Mouse (Mus musculus) forebrain, embryonic 14.5 days (tissue): ENCODE measurements at regions not wholly inside any gene's neighbourhood (a gene's known extent, or its start where the extent isn't known, plus 50 kb on each side); places are given as distances from the start of the nearest gene placed in this dataset.
A peak's percentile ranks its signal among the peaks of the same experiment; 100 is the strongest.

Source experiments
- ATAC-seq: fragments of 200-750 bp; cut with Nextera tagmentation; 2 replicates; pipeline ENCODE4 v1.8.0; 2017; ENCODE audit warnings: mild to moderate bottlenecking, moderate library complexity
- DNase-seq: peaks from one replicate; pipeline ENCODE4 v3.0.0-alpha.2; 2015; ENCODE audit warnings: low spot score
- H3K27ac ChIP-seq: fragments of 300-500 bp; sonication (generic); 2 replicates; pipeline ENCODE4 v1.5.1; 2014; ENCODE audit warnings: low read depth, mild to moderate bottlenecking, control low read depth, low read length, moderate library complexity
- H3K27me3 ChIP-seq: fragments of 300-500 bp; sonication (generic); replicated peaks from 2 replicates; pipeline ENCODE4 v1.6.1; 2014; ENCODE audit warnings: low read length, control low read depth, mixed read lengths; ENCODE audit not compliant: control insufficient read depth, insufficient read depth
- H3K36me3 ChIP-seq: fragments of 300-500 bp; sonication (generic); 2 replicates; pipeline ENCODE4 v1.6.1; 2014; ENCODE audit warnings: low read length, control low read depth; ENCODE audit not compliant: control insufficient read depth, insufficient read depth
- H3K4me1 ChIP-seq: fragments of 300-500 bp; sonication (generic); 2 replicates; pipeline ENCODE4 v1.6.1; 2014; ENCODE audit warnings: antibody characterized with exemption, low read length, control low read depth; ENCODE audit not compliant: control insufficient read depth, insufficient read depth
- H3K4me2 ChIP-seq: fragments of 300-500 bp; sonication (generic); 2 replicates; pipeline ENCODE4 v1.6.1; 2014; ENCODE audit warnings: mild to moderate bottlenecking, control low read depth, low read length
- H3K4me3 ChIP-seq: fragments of 300-500 bp; sonication (generic); 2 replicates; pipeline ENCODE4 v1.5.1; 2014; ENCODE audit warnings: low read depth, low read length, control low read depth
- H3K9ac ChIP-seq: fragments of 300-500 bp; sonication (generic); 2 replicates; pipeline ENCODE4 v1.6.1; 2014; ENCODE audit warnings: mild to moderate bottlenecking, low read length, control low read depth, moderate library complexity
- H3K9me3 ChIP-seq: fragments of 300-500 bp; sonication (generic); replicated peaks from 2 replicates; pipeline ENCODE4 v1.6.1; 2016; ENCODE audit warnings: low read length, control low read depth, mixed read lengths; ENCODE audit not compliant: control insufficient read depth
- WGBS: fragments of 180-500 bp; shearing (Covaris S2); extraction: QIAGEN DNeasy Blood & Tissue Kit; methylation state at CpG from one replicate; pipeline ENCODE4 v1.1.7; 2014; 5-methylcytosine and 5-hydroxymethylcytosine counted together

DNA sequence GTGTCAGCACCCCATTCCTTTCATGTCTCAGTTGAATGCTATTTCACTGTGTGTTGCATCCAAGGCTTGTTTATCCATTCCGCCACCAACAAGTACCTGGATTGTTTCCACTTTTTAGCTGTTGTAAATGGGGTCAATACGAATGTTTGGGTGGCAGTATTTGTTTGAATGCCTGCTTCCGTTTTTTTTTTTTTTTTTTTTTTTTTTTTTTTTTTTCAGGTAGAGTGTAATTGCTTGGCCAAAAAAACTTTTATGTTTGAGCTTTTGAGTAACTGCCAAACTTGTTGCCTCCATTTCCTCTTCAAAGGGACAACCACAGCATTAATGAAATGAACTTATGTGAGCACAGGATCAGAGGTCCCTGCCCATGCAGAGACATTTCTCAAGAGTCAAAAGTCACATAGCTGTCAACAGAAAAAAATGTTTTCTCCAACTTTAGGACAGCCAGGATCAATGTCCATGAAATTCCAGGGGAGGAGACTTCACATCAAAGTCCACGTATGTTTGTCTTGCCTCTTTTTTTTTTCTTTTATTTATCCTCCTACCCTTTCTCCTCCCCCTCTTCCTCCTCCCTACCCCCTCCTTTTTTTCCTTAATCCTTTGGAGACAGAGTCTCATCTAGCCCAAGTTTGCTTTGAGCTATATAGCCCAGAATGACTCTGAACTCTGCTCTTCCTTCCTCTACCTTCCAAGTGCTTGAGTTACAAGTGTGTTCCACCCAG lies 56.5 kb upstream of the Ugp2 start:
- no peaks in the 10 kb centered on the region for H3K36me3 ChIP-seq
- H3K9me3 ChIP-seq: no peaks in the 10 kb centered on the region
- no peak overlapping the region for H3K4me2 ChIP-seq
- WGBS: 68% methylated on average over 4 of the region's 4 CpGs
- H3K4me1 ChIP-seq: no peaks in the 10 kb centered on the region
- H3K27ac ChIP-seq: no peak overlapping the region
- ATAC-seq: no peak
- no peak for DNase-seq
- no peak overlapping the region for H3K9ac ChIP-seq
- H3K27me3 ChIP-seq: no peaks in the 10 kb centered on the region
- no peak overlapping the region for H3K4me3 ChIP-seq

DNA sequence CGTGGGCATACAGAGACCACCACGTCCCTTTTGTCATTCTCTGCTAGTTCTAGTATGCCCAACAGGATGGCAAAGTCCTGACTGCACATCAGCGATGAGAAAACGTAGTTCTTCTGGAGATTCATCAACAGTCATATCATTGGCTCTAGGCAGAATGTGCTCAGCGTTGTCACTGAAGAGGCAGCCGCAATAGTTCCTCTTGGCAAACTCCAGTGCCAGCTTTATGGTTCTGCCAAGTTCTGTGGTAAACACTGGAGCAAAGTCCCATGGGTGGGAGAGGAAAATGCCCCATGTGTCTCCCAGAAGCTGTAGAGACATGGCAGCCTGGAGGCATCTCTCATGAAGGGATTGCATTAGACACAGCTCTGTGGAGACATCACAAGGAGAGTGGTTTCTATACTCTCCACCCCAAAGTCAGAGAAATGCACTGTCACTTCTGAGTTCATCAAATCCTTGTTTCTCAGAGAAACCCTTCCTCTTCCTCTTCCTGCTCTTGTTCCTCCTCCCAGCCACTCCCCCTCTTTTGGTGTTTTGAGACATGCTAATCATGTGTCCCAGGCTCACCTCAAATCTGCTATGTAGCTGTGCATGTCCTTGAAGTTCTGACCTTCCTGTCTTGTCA lies 54.6 kb upstream of the Ugp2 start:
- H3K4me2 ChIP-seq: no peak overlapping the region
- DNase-seq: peak; percentile 20

DNA sequence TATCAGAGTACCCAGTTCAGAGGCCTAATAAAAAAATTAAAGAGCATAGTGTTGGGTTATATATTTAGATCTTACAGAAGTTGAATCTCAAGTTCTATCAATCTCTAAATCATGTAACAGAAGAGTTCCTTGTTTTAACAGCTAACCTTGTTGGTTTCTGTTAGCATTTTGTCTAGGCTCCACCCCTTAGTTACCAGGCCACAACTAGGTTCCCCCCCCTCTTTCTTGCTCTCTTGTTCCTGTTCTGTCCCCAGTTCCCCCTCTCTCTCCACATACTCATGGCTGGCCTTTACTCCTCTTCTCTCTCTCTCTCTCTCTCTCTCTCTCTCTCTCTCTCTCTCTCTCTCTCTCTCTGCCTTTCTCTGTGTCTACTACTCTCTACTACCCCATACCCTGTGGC lies 53.3 kb upstream of the Ugp2 start:
- ATAC-seq (no peak), DNase-seq (no peak)
- H3K27ac ChIP-seq: no peak overlapping the region
- H3K4me1 ChIP-seq: no peaks in the 10 kb centered on the region
- no peak overlapping the region for H3K9ac ChIP-seq
- no peak overlapping the region for H3K4me3 ChIP-seq
- no peaks in the 10 kb centered on the region for H3K27me3 ChIP-seq
- H3K4me2 ChIP-seq: no peak overlapping the region
- no peaks in the 10 kb centered on the region for H3K9me3 ChIP-seq
- no peaks in the 10 kb centered on the region for H3K36me3 ChIP-seq

More for the DNA sequence above, 54.6 kb upstream of the Ugp2 start:
- Histone ChIP-seq H3K27ac (no peak overlapping the region), H3K27me3 (no peaks in the 10 kb centered on the region), H3K9me3 (no peaks in the 10 kb centered on the region), H3K4me3 (no peak overlapping the region), H3K4me1 (no peaks in the 10 kb centered on the region), H3K36me3 (no peaks in the 10 kb centered on the region), H3K9ac (no peak overlapping the region)
- 85% methylated on average over 6 of the region's 6 CpGs for WGBS
- no peak for ATAC-seq

DNA sequence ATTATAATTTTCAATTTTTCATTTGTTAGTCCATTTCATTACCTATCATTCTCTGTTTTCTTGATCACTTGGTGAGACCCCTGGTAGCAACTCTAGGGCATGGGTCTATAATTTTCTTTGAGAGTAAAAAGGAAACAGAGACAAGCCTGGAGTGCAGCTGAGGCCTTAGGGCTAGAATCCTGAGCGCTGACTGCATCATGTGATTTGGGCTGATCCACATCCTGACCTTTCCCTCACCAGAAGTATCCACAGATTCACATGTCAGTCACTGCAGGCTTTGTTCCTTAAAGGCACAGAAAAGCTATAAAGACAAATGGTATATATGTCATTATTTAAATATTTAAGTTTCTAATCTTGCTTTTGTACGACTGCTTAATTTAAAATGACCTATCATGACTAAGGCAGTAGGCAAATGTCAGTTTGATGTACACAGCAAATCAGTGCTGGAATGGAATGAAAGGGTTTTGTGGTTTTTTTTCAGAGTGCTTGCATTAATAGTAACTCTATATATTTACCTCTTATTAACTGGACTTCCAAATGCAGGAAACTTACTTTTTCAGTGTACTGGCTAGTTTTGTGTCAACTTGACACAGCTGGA lies 51.4 kb upstream of the Ugp2 start:
- H3K9ac ChIP-seq: no peak overlapping the region
- no peak for DNase-seq
- H3K27ac ChIP-seq: no peak overlapping the region
- no peak for ATAC-seq
- no peaks in the 10 kb centered on the region for H3K9me3 ChIP-seq
- WGBS: 77% methylated on average over 2 of the region's 2 CpGs
- H3K4me1 ChIP-seq: no peaks in the 10 kb centered on the region
- no peaks in the 10 kb centered on the region for H3K27me3 ChIP-seq
- H3K4me2 ChIP-seq: no peak overlapping the region
- H3K36me3 ChIP-seq: no peaks in the 10 kb centered on the region
- H3K4me3 ChIP-seq: no peak overlapping the region
